12 mouse cellular contexts compared by ENCODE assay signal in genomic region chr7:129425554-129425953, GRCm38 (mm10).
A peak's percentile ranks its signal among the peaks of the same experiment; 100 is the strongest.
DNase-seq lines count a peak whose midpoint lies in the region; ATAC-seq lines count a peak whose summit lies in the region.
"Had no signal": no experiment of that assay in that cellular context is flagged by ENCODE, and none has a peak within 500 bp of the region (broad histone marks: within the 10 kb centered on the region; RNA-seq: fewer than 3 reads in every experiment).

No protein-coding gene starts in this region.

- no peaks in the 10 kb centered on the region for H3K4me1 ChIP-seq in intestine, embryonic 14.5 days (replicated peaks; ENCODE audit: control insufficient read depth, insufficient read depth, low read length)
- H3K4me1 ChIP-seq in intestine, embryonic 15.5 days (replicated peaks) = no peaks in the 10 kb centered on the region
- H3K4me1 ChIP-seq in embryonic facial prominence, embryonic 14.5 days (ENCODE audit: control insufficient read depth, insufficient read depth, low read length) = no peaks in the 10 kb centered on the region
- H3K4me1 ChIP-seq: limb, embryonic 15.5 days; midbrain, embryonic 12.5 days had no signal

- no peaks in the 10 kb centered on the region for H3K36me3 ChIP-seq in intestine, embryonic 14.5 days (ENCODE audit: control insufficient read depth, insufficient read depth, low read length)
- no peaks in the 10 kb centered on the region for H3K36me3 ChIP-seq in intestine, embryonic 15.5 days
- H3K36me3 ChIP-seq in embryonic facial prominence, embryonic 14.5 days (ENCODE audit: control insufficient read depth, insufficient read depth, low read length) = no peaks in the 10 kb centered on the region
- H3K36me3 ChIP-seq: limb, embryonic 15.5 days; midbrain, embryonic 12.5 days had no signal

- no peak for ATAC-seq in intestine, embryonic 14.5 days (replicated peaks; ENCODE audit: low FRiP score, low TSS enrichment, low read depth)
- no peak for ATAC-seq in intestine, embryonic 15.5 days
- no peak for ATAC-seq in embryonic facial prominence, embryonic 14.5 days (ENCODE audit: low read depth)
- ATAC-seq: intestine, embryonic 16.5 days had no signal

- DNase-seq in intestine, embryonic 14.5 days (ENCODE audit: low spot score) = peak; percentile 77
- DNase-seq in 3T3-L1 (ENCODE audit: low read depth, low spot score) = peak; percentile 34
- DNase-seq in adipocyte (ENCODE audit: low spot score) = peak; percentile 34
- DNase-seq in embryonic facial prominence, embryonic 14.5 days (ENCODE audit: low spot score) = peak; percentile 65
- DNase-seq in frontal cortex, adult 2 months (ENCODE audit: extremely low spot score in 1 of 2, low spot score in 1 of 2) = no peak
- DNase-seq in thymus, postnatal 4 days = no peak
- no peak for DNase-seq in left cerebral cortex, postnatal 25 days (ENCODE audit: low spot score in 2 of 2)
- DNase-seq: thymus, adult 2 months had no signal

- intact Hi-C loops in left cerebral cortex, postnatal 25 days (cut with DNase I) = no loop called here

- no peak overlapping the region for H3K9ac ChIP-seq in intestine, embryonic 14.5 days (ENCODE audit: low read length)
- no peak overlapping the region for H3K9ac ChIP-seq in intestine, embryonic 15.5 days
- no peak overlapping the region for H3K9ac ChIP-seq in embryonic facial prominence, embryonic 14.5 days (ENCODE audit: low read depth, low read length)
- H3K9ac ChIP-seq: limb, embryonic 15.5 days; midbrain, embryonic 12.5 days had no signal

- H3K4me3 ChIP-seq in intestine, embryonic 14.5 days (ENCODE audit: low read depth, low read length) = no peak overlapping the region
- H3K4me3 ChIP-seq in intestine, embryonic 15.5 days (replicated peaks) = no peak overlapping the region
- no peak overlapping the region for H3K4me3 ChIP-seq in embryonic facial prominence, embryonic 14.5 days (ENCODE audit: low read depth, low read length)
- H3K4me3 ChIP-seq: limb, embryonic 15.5 days; midbrain, embryonic 12.5 days had no signal

- no peak overlapping the region for H3K27ac ChIP-seq in intestine, embryonic 14.5 days (ENCODE audit: low read depth)
- no peak overlapping the region for H3K27ac ChIP-seq in intestine, embryonic 15.5 days
- no peak overlapping the region for H3K27ac ChIP-seq in embryonic facial prominence, embryonic 14.5 days (replicated peaks; ENCODE audit: low read depth, low read length)
- H3K27ac ChIP-seq: limb, embryonic 15.5 days; midbrain, embryonic 12.5 days had no signal

- 18% methylated on average over 2 of the region's 2 CpGs for WGBS in intestine, embryonic 14.5 days
- WGBS in intestine, embryonic 15.5 days = 18% methylated on average over 2 of the region's 2 CpGs
- WGBS in embryonic facial prominence, embryonic 14.5 days = 25% methylated on average over 2 of the region's 2 CpGs

- H3K9me3 ChIP-seq in intestine, embryonic 14.5 days (ENCODE audit: control insufficient read depth, low read length) = no peaks in the 10 kb centered on the region
- H3K9me3 ChIP-seq in intestine, embryonic 15.5 days = no peaks in the 10 kb centered on the region
- no peaks in the 10 kb centered on the region for H3K9me3 ChIP-seq in embryonic facial prominence, embryonic 14.5 days (ENCODE audit: control insufficient read depth, low read length)
- H3K9me3 ChIP-seq: limb, embryonic 15.5 days; midbrain, embryonic 12.5 days had no signal

- H3K4me2 ChIP-seq in intestine, embryonic 14.5 days (ENCODE audit: low read length) = no peak overlapping the region
- no peak overlapping the region for H3K4me2 ChIP-seq in intestine, embryonic 15.5 days (replicated peaks)
- H3K4me2 ChIP-seq in embryonic facial prominence, embryonic 14.5 days (ENCODE audit: low read depth, low read length) = no peak overlapping the region
- H3K4me2 ChIP-seq: limb, embryonic 15.5 days; midbrain, embryonic 12.5 days had no signal

- H3K27me3 ChIP-seq in intestine, embryonic 14.5 days (replicated peaks; ENCODE audit: control insufficient read depth, insufficient read depth, low read length) = no peaks in the 10 kb centered on the region
- no peaks in the 10 kb centered on the region for H3K27me3 ChIP-seq in intestine, embryonic 15.5 days (replicated peaks)
- no peaks in the 10 kb centered on the region for H3K27me3 ChIP-seq in embryonic facial prominence, embryonic 14.5 days (replicated peaks; ENCODE audit: control insufficient read depth, insufficient read depth, low read length)
- H3K27me3 ChIP-seq: limb, embryonic 15.5 days; midbrain, embryonic 12.5 days had no signal

Comparison
In these comparisons a context has a peak if more than half of its experiments do, and no peak if none do; other contexts are left out.
1. DNase-seq: peak in intestine, embryonic 14.5 days (single experiment), 3T3-L1 (single experiment), adipocyte (single experiment) and embryonic facial prominence, embryonic 14.5 days (single experiment); none in frontal cortex, adult 2 months (0 of 2), thymus, postnatal 4 days (single experiment) and left cerebral cortex, postnatal 25 days (0 of 2).